Mouse (Mus musculus) heart, embryonic 11.5 days (tissue): ENCODE results near the gene Sh2b2. TPM values are rescaled to one million over a fixed set of nuclear protein-coding genes. Genes with fewer than 3 reads are reported as not detected.

Experiments used
- ATAC-seq: fragments of 200-750 bp; cut with Nextera tagmentation; replicated peaks from 2 replicates; pipeline ENCODE4 v1.8.0; 2017; ENCODE audit warnings: moderate library complexity; ENCODE audit not compliant: insufficient number of reproducible peaks, low FRiP score, low TSS enrichment
- H3K27ac ChIP-seq: fragments of 300-500 bp; sonication (generic); 2 replicates; pipeline ENCODE4 v1.5.1; 2014; ENCODE audit warnings: mild to moderate bottlenecking, low read depth, low read length
- H3K27me3 ChIP-seq: fragments of 300-500 bp; sonication (generic); 2 replicates; pipeline ENCODE4 v1.6.1; 2014; ENCODE audit warnings: mild to moderate bottlenecking, low read length, mixed read lengths; ENCODE audit not compliant: control insufficient read depth, insufficient read depth
- H3K36me3 ChIP-seq: fragments of 300-500 bp; sonication (generic); 2 replicates; pipeline ENCODE4 v1.6.1; 2014; ENCODE audit warnings: mild to moderate bottlenecking, low read length, moderate library complexity, mixed read lengths; ENCODE audit not compliant: control insufficient read depth, insufficient read depth
- H3K4me1 ChIP-seq: fragments of 300-500 bp; sonication (generic); 2 replicates; pipeline ENCODE4 v1.6.1; 2014; ENCODE audit warnings: low read length; ENCODE audit not compliant: control insufficient read depth, insufficient read depth
- H3K4me2 ChIP-seq: fragments of 300-500 bp; sonication (generic); 2 replicates; pipeline ENCODE4 v1.6.1; 2014; ENCODE audit warnings: mild to moderate bottlenecking, moderate library complexity
- H3K4me3 ChIP-seq: fragments of 300-500 bp; sonication (generic); 2 replicates; pipeline ENCODE4 v1.5.1; 2014; ENCODE audit warnings: low read depth, low read length
- H3K9ac ChIP-seq: fragments of 300-500 bp; sonication (generic); 2 replicates; pipeline ENCODE4 v1.6.1; 2014; ENCODE audit warnings: mild to moderate bottlenecking, low read depth, low read length, moderate library complexity
- H3K9me3 ChIP-seq: fragments of 300-500 bp; sonication (generic); replicated peaks from 2 replicates; pipeline ENCODE4 v1.6.1; 2016; ENCODE audit warnings: low read length; ENCODE audit not compliant: control insufficient read depth
- WGBS: fragments of 180-500 bp; shearing (Covaris S2); extraction: QIAGEN DNeasy Blood & Tissue Kit; methylation state at CpG from one replicate; pipeline ENCODE4 v1.1.7; 2014; ENCODE audit not compliant: insufficient replicate concordance; 5-methylcytosine and 5-hydroxymethylcytosine counted together
- polyA plus RNA-seq: library from polyadenylated mRNA; unstranded; fragments of >200 nt; fragmentation: Nextera tagmentation; extraction: Ambion mirVana; gene quantifications from 2 replicates; pipeline ENCODE4 v1.2.1, GENCODE M21; 2014

The Sh2b2 gene
- polyA plus RNA-seq, 1 experiment from 2014 or later: 1.2 TPM

DNA sequence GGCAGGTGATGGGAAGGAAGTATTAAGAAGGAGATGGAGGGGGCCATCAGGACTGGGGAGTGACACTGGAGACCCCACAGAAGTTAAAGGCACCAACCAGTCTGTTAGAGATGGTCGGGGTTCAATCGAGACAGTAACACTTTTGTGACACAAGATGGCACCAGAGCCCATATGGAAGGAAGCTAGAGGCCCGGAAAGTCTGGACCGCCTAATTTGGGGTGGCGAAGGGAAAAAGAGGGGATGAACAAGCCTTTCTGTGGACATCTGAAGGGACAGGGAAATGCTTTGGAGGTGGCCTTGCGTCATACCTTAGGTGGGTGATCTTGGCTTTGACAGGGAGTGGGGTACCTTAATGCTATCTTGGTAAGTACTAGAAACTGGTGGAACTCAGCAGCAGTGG, 35.0 kb upstream of the Sh2b2 start:
- ATAC-seq: no peak
- Histone ChIP-seq H3K9ac (no peak overlapping the region), H3K4me2 (no peak overlapping the region), H3K27ac (no peak overlapping the region), H3K4me3 (no peak overlapping the region), H3K4me1 (no peaks in the 10 kb centered on the region), H3K9me3 (no peaks in the 10 kb centered on the region), H3K36me3 (peaks cover 34% of the 10 kb centered on the region), H3K27me3 (no peaks in the 10 kb centered on the region)
- WGBS: 57% methylated on average over 6 of the region's 6 CpGs

DNA sequence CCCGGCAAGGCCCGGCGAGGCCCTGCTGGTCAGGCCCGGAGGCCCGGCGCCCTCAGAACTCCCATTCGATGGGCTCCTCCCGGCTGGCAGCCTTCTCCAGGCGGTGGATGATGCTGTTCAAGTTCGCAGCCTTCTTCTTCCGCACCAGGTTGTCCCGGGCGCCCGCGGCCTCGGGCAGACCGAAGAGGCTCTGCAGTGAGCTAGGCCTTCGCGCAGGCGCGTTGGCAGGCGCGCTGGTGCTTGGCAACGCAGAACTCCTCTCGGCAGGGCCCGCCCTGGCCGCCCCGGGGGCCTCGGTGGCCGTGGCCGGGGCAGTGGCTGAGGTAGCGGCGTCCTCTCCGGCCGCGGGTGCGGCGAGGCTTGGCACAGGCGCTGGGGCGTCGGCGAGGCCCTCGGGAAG, 28.4 kb upstream of the Sh2b2 start:
- Histone ChIP-seq H3K27me3 (no peaks in the 10 kb centered on the region), H3K4me1 (no peaks in the 10 kb centered on the region), H3K4me2 (no peak overlapping the region), H3K9me3 (no peaks in the 10 kb centered on the region), H3K36me3 (peaks cover 36% of the 10 kb centered on the region), H3K27ac (no peak overlapping the region), H3K9ac (no peak overlapping the region), H3K4me3 (no peak overlapping the region)
- no peak for ATAC-seq
- WGBS: 79% methylated on average over 43 of the region's 43 CpGs

DNA sequence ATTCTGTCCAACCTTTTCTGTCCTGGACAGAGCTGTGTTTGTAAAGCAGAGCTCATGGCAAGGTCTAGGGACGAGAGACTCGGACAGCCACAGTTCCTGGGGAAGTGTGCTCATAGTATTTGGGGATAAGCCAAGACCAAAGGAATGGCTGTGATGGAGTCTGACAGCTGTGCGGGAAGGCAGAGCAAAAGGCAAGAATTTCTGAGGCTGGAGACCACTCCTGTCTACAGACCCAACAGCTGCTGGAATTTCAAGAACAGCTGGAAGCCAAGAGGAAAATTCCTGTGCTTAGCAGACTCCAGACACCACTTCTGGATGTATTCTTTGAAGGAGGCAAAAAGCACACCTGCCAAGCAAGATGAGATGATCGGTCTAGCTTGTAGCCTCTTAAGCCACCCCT, 23.6 kb upstream of the Sh2b2 start:
- Histone ChIP-seq H3K9ac (no peak overlapping the region), H3K9me3 (no peaks in the 10 kb centered on the region), H3K27me3 (no peaks in the 10 kb centered on the region), H3K4me1 (no peaks in the 10 kb centered on the region), H3K27ac (no peak overlapping the region), H3K4me3 (no peak overlapping the region), H3K36me3 (peaks cover 9% of the 10 kb centered on the region; the same call in 1 of the 2 replicates), H3K4me2 (no peak overlapping the region)
- WGBS: 75% methylated on average over 4 of the region's 4 CpGs
- no peak for ATAC-seq

DNA sequence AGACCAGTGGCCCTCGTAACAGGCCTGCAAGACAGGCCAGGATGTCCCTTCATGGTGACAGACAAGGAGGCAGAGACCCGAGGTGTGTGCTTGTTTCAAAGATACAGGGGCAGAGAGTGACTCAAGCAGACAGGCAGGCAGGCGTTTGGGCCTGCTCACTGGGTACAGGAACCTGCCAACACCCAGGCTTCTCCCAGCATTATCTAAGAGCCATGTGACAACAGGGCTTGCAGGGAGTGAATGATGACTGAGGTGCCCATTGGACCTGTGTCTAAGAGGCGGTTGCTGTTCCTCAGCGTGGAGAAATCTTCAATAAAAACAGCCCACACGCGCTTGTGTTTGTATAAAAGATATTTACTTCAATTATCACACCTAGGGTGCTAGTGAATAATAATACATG, 19.7 kb upstream of the Sh2b2 start:
- Histone ChIP-seq H3K36me3 (no peaks in the 10 kb centered on the region), H3K9ac (no peak overlapping the region), H3K9me3 (no peaks in the 10 kb centered on the region), H3K27me3 (no peaks in the 10 kb centered on the region), H3K4me2 (no peak overlapping the region), H3K4me3 (no peak overlapping the region), H3K4me1 (no peaks in the 10 kb centered on the region), H3K27ac (no peak overlapping the region)
- ATAC-seq: no peak; the same call in 1 of the 2 replicates
- 59% methylated on average over 7 of the region's 7 CpGs for WGBS

DNA sequence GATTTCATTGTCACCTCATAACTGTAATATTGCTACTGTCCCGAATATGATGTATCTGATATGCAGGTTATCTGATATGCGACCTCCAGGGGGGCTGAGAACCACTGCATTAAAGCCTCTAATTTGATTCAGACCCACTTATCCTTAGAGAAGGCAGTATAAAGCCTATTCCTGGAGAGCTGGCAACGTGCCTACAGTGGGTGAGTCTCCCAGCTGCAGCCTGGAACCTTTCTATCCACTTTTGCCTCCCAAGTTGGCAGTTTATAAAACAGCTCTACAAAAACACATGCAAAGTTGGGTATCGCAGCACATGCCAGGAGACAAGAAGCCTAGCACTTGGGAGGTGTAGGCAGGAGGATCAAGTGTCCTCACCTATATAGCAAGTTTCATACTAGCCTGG, 17.0 kb upstream of the Sh2b2 start:
- no peak overlapping the region for H3K9ac ChIP-seq
- no peak for ATAC-seq
- H3K36me3 ChIP-seq: no peaks in the 10 kb centered on the region
- no peak overlapping the region for H3K4me2 ChIP-seq
- H3K4me3 ChIP-seq: no peak overlapping the region
- 79% methylated on average over 4 of the region's 4 CpGs for WGBS
- H3K4me1 ChIP-seq: no peaks in the 10 kb centered on the region
- H3K9me3 ChIP-seq: no peaks in the 10 kb centered on the region
- no peaks in the 10 kb centered on the region for H3K27me3 ChIP-seq
- H3K27ac ChIP-seq: no peak overlapping the region

DNA sequence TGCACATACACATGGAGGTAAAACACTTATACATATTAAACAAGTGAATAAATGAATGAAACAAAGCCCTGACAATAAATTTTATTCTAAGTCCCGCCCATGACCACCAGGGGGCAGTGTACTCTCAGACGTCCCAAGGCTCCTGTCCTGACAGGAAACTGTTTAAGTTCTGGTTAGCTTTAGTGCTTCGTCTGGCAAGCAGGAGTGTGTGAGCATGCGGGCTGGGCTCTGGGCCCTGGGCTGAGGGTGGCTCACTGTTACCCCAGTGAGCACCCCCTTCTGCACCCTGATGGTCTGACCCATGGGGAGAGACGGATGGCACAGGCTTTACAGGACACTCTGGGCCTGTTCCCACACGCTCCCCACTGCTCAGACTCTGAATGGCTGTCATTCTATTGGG, 12.6 kb upstream of the Sh2b2 start:
- ATAC-seq: no peak
- no peak overlapping the region for H3K27ac ChIP-seq

DNA sequence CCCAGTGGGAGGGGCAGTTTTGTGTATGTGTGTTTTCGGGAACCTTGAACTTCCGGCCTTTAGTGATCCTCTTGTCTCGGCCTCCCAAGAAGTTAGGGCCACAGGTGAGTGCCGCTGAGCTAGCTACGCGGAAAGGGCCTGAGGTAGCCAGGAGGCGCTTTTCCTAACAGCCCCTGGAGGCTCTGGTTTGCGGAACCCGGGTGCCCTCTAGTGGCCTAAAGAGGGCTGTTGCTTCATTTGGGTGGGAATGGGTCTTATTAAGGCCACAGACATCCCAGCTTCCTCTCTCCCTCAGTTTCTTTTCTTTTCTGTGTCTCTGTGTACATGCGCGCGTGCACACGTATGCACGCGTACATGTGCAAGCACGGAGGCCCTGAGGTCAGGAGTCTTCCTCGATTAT, 6.5 kb upstream of the Sh2b2 start:
- Histone ChIP-seq H3K27me3 (no peaks in the 10 kb centered on the region), H3K4me1 (no peaks in the 10 kb centered on the region), H3K27ac (no peak overlapping the region), H3K9me3 (no peaks in the 10 kb centered on the region), H3K4me2 (no peak overlapping the region), H3K36me3 (0 out of 2 replicates have a peak, but pooled peaks cover 3% of the 10 kb centered on the region), H3K9ac (no peak overlapping the region), H3K4me3 (no peak overlapping the region)
- no peak for ATAC-seq
- WGBS: 13% methylated on average over 17 of the region's 17 CpGs

More for the DNA sequence above, 12.6 kb upstream of the Sh2b2 start:
- no peaks in the 10 kb centered on the region for H3K36me3 ChIP-seq
- WGBS: 30% methylated on average over 6 of the region's 6 CpGs
- no peaks in the 10 kb centered on the region for H3K4me1 ChIP-seq
- no peak overlapping the region for H3K9ac ChIP-seq
- H3K4me2 ChIP-seq: no peak overlapping the region
- H3K9me3 ChIP-seq: no peaks in the 10 kb centered on the region
- H3K27me3 ChIP-seq: no peaks in the 10 kb centered on the region
- H3K4me3 ChIP-seq: no peak overlapping the region

DNA sequence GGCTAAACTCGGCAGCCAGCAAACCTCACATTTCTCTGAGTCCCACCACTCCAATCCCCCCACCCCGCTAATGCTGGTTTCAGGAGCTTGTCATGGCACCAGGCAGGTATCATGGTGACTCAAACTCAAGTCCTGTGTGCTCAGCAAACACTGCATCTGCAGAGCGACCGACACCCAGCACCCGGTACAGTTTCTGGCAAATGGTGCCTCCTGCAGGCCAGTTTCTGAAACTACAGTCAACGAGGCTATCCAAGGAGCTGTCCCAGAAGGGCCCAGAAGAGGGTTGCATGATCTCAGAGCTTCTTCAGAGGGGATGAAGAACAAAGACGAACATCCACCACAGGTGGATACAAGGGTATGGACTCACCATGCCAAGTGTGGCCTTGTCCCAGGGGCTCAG, 4.6 kb upstream of the Sh2b2 start:
- no peak overlapping the region for H3K9ac ChIP-seq
- no peak overlapping the region for H3K4me3 ChIP-seq
- 0 out of 2 replicates have a peak, but pooled peaks cover 3% of the 10 kb centered on the region for H3K36me3 ChIP-seq
- no peak overlapping the region for H3K4me2 ChIP-seq
- no peaks in the 10 kb centered on the region for H3K4me1 ChIP-seq
- 40% methylated on average over 7 of the region's 7 CpGs for WGBS
- ATAC-seq: no peak
- no peaks in the 10 kb centered on the region for H3K9me3 ChIP-seq
- no peaks in the 10 kb centered on the region for H3K27me3 ChIP-seq
- no peak overlapping the region for H3K27ac ChIP-seq

DNA sequence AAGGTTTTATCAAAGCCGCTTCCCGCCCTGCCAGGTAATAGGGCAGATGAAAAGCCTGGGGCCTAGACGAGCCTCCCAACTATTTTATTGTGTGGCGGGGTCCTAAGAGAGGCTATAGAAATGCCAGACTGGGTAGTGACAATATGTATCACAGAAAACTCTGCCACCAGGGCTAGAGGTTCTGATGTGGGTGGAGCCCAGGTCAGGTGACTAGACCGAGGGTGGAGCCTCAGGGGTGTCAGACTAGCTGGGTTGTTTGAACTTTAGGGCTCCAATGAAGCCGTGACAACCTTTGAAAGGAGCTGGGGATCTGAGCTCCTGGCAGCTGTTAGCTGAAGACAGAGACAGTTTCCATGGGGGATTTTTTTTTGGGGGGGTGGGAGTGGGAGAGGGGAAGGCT, 2.1 kb upstream of the Sh2b2 start:
- Histone ChIP-seq H3K4me3 (no peak overlapping the region), H3K36me3 (0 out of 2 replicates have a peak, but pooled peaks cover 3% of the 10 kb centered on the region), H3K27me3 (peaks cover 8% of the 10 kb centered on the region), H3K4me1 (peaks cover 9% of the 10 kb centered on the region; the same call in 1 of the 2 replicates), H3K9ac (no peak overlapping the region), H3K9me3 (no peaks in the 10 kb centered on the region), H3K4me2 (no peak overlapping the region), H3K27ac (no peak overlapping the region)
- 60% methylated on average over 6 of the region's 6 CpGs for WGBS
- ATAC-seq: no peak
